Mouse (Mus musculus): ENCODE measurements around the gene Daxx. TPM values are rescaled to one million over a fixed set of nuclear protein-coding genes. Genes with fewer than 3 reads are reported as not detected.

The Daxx gene
- total RNA-seq (2023): 60.9 TPM

GRCm38 (mm10) chr17:33909077-33909868 is at the start of gene Daxx:
TSS of gene Daxx (plus strand) at chr17:33909414.

GRCm38 (mm10) chr17:33873537-33873936 is 35.7 kb upstream of the Daxx start, which contains the start of gene Gm7029:
TSS of gene Gm7029 (plus strand) at chr17:33873837.

GRCm38 (mm10) chr17:33890533-33891059 is 18.6 kb upstream of the Daxx start, which contains the start of gene Kifc1:
TSS of gene Kifc1 (minus strand) at chr17:33890661.

GRCm38 (mm10) chr17:33904835-33905234 is 4.4 kb upstream of the Daxx start, which contains the start of gene Platr17:
TSS of gene Platr17 (plus strand) at chr17:33905135.

GRCm38 (mm10) chr17:33915671-33916250 is 6.5 kb downstream of the Daxx start, which contains the start of the genes Tapbp and Zbtb22:
TSS of gene Tapbp (plus strand) at chr17:33915899.
TSS of gene Zbtb22 (plus strand) at chr17:33915904.

GRCm38 (mm10) chr17:33929371-33930279 is 20.4 kb downstream of the Daxx start, which contains the start of gene Rgl2:
TSS of gene Rgl2 (plus strand) at chr17:33929543.

GRCm38 (mm10) chr17:33940206-33940805 is 31.1 kb downstream of the Daxx start, which contains the start of the genes Pfdn6 and Wdr46:
TSS of gene Pfdn6 (minus strand) at chr17:33940343.
TSS of gene Wdr46 (plus strand) at chr17:33940660.

GRCm38 (mm10) chr17:33951021-33951946 is 42.1 kb downstream of the Daxx start, which contains the start of gene B3galt4:
TSS of gene B3galt4 (minus strand) at chr17:33951488.

GRCm38 (mm10) chr17:33955555-33956214 is 46.5 kb downstream of the Daxx start, which contains the start of the genes Vps52 and Rps18:
TSS of gene Vps52 (plus strand) at chr17:33955812.
TSS of gene Rps18 (minus strand) at chr17:33956001.

Other genes starting within 250 kb of the Daxx start
- 322 TPM for gene Hnrnpm, start 222.6 kb upstream of the Daxx start, total RNA-seq (2023)
- 58.7 TPM for gene March2, start 190.7 kb upstream of the Daxx start, total RNA-seq (2023)
- 192 TPM for gene Rab11b, start 148.9 kb upstream of the Daxx start, total RNA-seq (2023)
- 1.4 TPM for gene Angptl4, start 127.6 kb upstream of the Daxx start, total RNA-seq (2023)
- gene Kank3, start 98.9 kb upstream of the Daxx start, total RNA-seq (2023): 3.1 TPM
- 5,360 TPM for gene Rps28, start 84.9 kb upstream of the Daxx start, total RNA-seq (2023)
- gene Ndufa7, start 84.8 kb upstream of the Daxx start, total RNA-seq (2023): 138 TPM
- gene Cd320, start 66.3 kb upstream of the Daxx start, total RNA-seq (2023): 9.8 TPM
- not detected for gene Gm7029, start 35.6 kb upstream of the Daxx start, total RNA-seq (2023)
- gene Kifc1, start 18.8 kb upstream of the Daxx start, total RNA-seq (2023): 5.4 TPM
- gene Platr17, start 4.3 kb upstream of the Daxx start, total RNA-seq (2023): 1.1 TPM
- 363 TPM for gene Tapbp, start 6.5 kb downstream of the Daxx start, total RNA-seq (2023)
- gene Zbtb22, start 6.5 kb downstream of the Daxx start, total RNA-seq (2023): 29.5 TPM
- 159 TPM for gene Rgl2, start 20.1 kb downstream of the Daxx start, total RNA-seq (2023)
- 61.3 TPM for gene Pfdn6, start 30.9 kb downstream of the Daxx start, total RNA-seq (2023)
- 67.7 TPM for gene Wdr46, start 31.2 kb downstream of the Daxx start, total RNA-seq (2023)
- 16.0 TPM for gene B3galt4, start 42.1 kb downstream of the Daxx start, total RNA-seq (2023)
- gene Vps52, start 46.4 kb downstream of the Daxx start, total RNA-seq (2023): 58.6 TPM
- 2,292 TPM for gene Rps18, start 46.6 kb downstream of the Daxx start, total RNA-seq (2023)
- 4,625 TPM for gene H2-K1, start 90.9 kb downstream of the Daxx start, total RNA-seq (2023)
- gene Ring1, start 115.3 kb downstream of the Daxx start, total RNA-seq (2023): 32.6 TPM
- gene H2-Ke6, start 118.6 kb downstream of the Daxx start, total RNA-seq (2023): 140 TPM
- 91.6 TPM for gene Slc39a7, start 122.3 kb downstream of the Daxx start, total RNA-seq (2023)
- gene Rxrb, start 122.4 kb downstream of the Daxx start, total RNA-seq (2023): 103 TPM
- 21.9 TPM for gene Col11a2, start 130.0 kb downstream of the Daxx start, total RNA-seq (2023)
- 24.7 TPM for gene H2-Oa, start 182.9 kb downstream of the Daxx start, total RNA-seq (2023)
- gene H2-DMa, start 210.1 kb downstream of the Daxx start, total RNA-seq (2023): 62.7 TPM
- 368 TPM for gene Brd2, start 213.2 kb downstream of the Daxx start, total RNA-seq (2023)
- 84.9 TPM for gene H2-DMb2, start 233.9 kb downstream of the Daxx start, total RNA-seq (2023)
- gene H2-DMb1, start 243.7 kb downstream of the Daxx start, total RNA-seq (2023): 48.5 TPM

Measured in CD8-positive naive resting alpha-beta T cell, adult 57 days (primary cell).